ENCODE assay signal across 14 mouse cellular contexts in the genomic region with DNA sequence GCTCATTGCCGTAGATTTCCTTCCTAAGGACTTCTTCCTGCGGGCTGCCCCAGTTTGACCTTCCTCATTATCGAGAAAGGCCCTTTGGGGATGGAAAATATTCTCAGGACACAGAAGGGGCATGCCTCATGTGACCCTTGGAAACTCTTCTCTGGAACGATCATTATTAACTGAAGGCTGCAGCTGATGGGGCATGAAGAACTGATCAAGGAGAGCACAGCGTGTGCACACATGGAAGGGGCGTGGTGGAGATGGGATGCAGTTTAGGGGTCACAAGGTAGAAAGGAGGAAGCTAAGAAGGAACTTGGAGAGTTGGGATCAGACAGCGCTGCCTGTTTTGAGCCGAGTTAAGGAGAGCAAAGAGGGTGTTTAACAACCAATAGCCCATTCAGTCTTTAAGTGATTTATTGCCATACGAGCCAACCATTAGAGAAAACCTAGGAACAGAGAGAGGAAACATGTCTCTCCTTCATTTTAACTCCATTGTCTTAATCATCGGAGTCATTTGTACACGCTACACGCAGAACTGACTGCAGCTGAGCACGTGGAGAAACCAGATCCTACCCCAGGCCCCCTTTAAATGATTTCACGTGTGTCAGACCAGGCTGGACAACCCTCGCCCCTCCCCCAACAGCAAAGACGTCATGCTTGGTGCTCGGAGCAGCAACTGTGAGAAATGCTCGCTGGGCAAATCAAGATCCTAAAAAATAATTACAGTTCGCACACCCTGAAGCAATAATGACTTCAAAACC. TPM values are rescaled to one million over a fixed set of nuclear protein-coding genes. Genes with fewer than 3 reads are reported as not detected.
DNase-seq lines count a peak whose midpoint lies in the region; ATAC-seq and TF ChIP-seq lines count a peak whose summit lies in the region.
"Had no signal": no experiment of that assay in that cellular context is flagged by ENCODE, and none has a peak within 500 bp of the region (broad histone marks: within the 10 kb centered on the region; RNA-seq: fewer than 3 reads in every experiment).

No protein-coding gene starts in this region.

- no peak for ATAC-seq in heart, embryonic 12.5 days (ENCODE audit: insufficient number of reproducible peaks, low FRiP score)
- peak; percentile 69; the same call in 1 of the 2 replicates for ATAC-seq in embryonic facial prominence, embryonic 12.5 days (ENCODE audit: insufficient number of reproducible peaks, insufficient read depth, low FRiP score, low TSS enrichment)
- peak; percentile 75 for ATAC-seq in kidney, embryonic 16.5 days (ENCODE audit: low FRiP score, low TSS enrichment)
- ATAC-seq: CD4-positive, CD25-positive, alpha-beta regulatory T cell, adult 4 months had no signal

- peaks cover 8% of the 10 kb centered on the region; the same call in 1 of the 2 replicates for H3K36me3 ChIP-seq in heart, adult 2 months (ENCODE audit: control insufficient read depth, insufficient read depth, low read length)
- H3K36me3 ChIP-seq in heart, embryonic 12.5 days: no peaks in the 10 kb centered on the region
- H3K36me3 ChIP-seq in embryonic facial prominence, embryonic 12.5 days: 0 out of 2 replicates have a peak, but pooled peaks cover 11% of the 10 kb centered on the region
- H3K36me3 ChIP-seq in kidney, embryonic 16.5 days (ENCODE audit: insufficient read depth, low read length): 0 out of 2 replicates have a peak, but pooled peaks cover 2% of the 10 kb centered on the region
- H3K36me3 ChIP-seq: liver, embryonic 15.5 days had no signal

- peak; percentile 35 to 48 for DNase-seq in heart, adult 2 months
- peak; percentile 59 for DNase-seq in mesoderm, embryonic 11.5 days (ENCODE audit: low read depth, low spot score)
- no peak for DNase-seq in layer of hippocampus, adult 18-20 months (ENCODE audit: low spot score in 2 of 2)
- no peak for DNase-seq in layer of hippocampus, adult 8-10 months (ENCODE audit: low spot score in 2 of 2)
- no peak for DNase-seq in thymus, postnatal 4 days
- DNase-seq: cerebellum, adult 9-10 months; thymus, postnatal 25 days had no signal

- H3K9me3 ChIP-seq in heart, embryonic 12.5 days (replicated peaks): no peaks in the 10 kb centered on the region
- H3K9me3 ChIP-seq in embryonic facial prominence, embryonic 12.5 days: no peaks in the 10 kb centered on the region
- H3K9me3 ChIP-seq in kidney, embryonic 16.5 days (ENCODE audit: low read length): no peaks in the 10 kb centered on the region
- H3K9me3 ChIP-seq: liver, embryonic 15.5 days had no signal

- intact Hi-C loops in heart, adult 2 months (cut with DNase I): loop anchor here (5.0 kb wide), 1 partner anchor 33 kb away; a partner anchor contains a TSS

- H3K79me2 ChIP-seq in heart, adult 2 months (replicated peaks; ENCODE audit: control insufficient read depth, insufficient read depth, low read length): no peaks in the 10 kb centered on the region

- no peak for TF ChIP-seq POLR2A in heart, adult 2 months (IDR thresholded peaks at IDR 0.05; ENCODE audit: insufficient read depth, low read depth, low read length)

- H3K4me3 ChIP-seq in heart, adult 2 months: no peak overlapping the region; the same call in 1 of the 2 replicates
- H3K4me3 ChIP-seq in heart, embryonic 12.5 days: no peak overlapping the region
- no peak overlapping the region for H3K4me3 ChIP-seq in embryonic facial prominence, embryonic 12.5 days
- H3K4me3 ChIP-seq in kidney, embryonic 16.5 days (ENCODE audit: low read length): peak overlapping the region; percentile 19
- H3K4me3 ChIP-seq: liver, embryonic 15.5 days had no signal

- no peaks in the 10 kb centered on the region for H3K27me3 ChIP-seq in heart, adult 2 months (ENCODE audit: control insufficient read depth, insufficient read depth, low read length)
- no peaks in the 10 kb centered on the region for H3K27me3 ChIP-seq in heart, embryonic 12.5 days (replicated peaks)
- no peaks in the 10 kb centered on the region; the same call in 1 of the 2 replicates for H3K27me3 ChIP-seq in embryonic facial prominence, embryonic 12.5 days
- H3K27me3 ChIP-seq in kidney, embryonic 16.5 days (ENCODE audit: insufficient read depth, low read length): no peaks in the 10 kb centered on the region
- H3K27me3 ChIP-seq: liver, embryonic 15.5 days had no signal

- H3K9ac ChIP-seq in heart, adult 2 months (ENCODE audit: low read depth, low read length): peak overlapping the region; percentile 49; the same call in 1 of the 2 replicates
- no peak overlapping the region for H3K9ac ChIP-seq in heart, embryonic 12.5 days
- no peak overlapping the region for H3K9ac ChIP-seq in embryonic facial prominence, embryonic 12.5 days
- no peak overlapping the region; the same call in 1 of the 2 replicates for H3K9ac ChIP-seq in kidney, embryonic 16.5 days (replicated peaks; ENCODE audit: low read length)
- H3K9ac ChIP-seq: liver, embryonic 15.5 days had no signal

- no peak overlapping the region for H3K4me2 ChIP-seq in heart, embryonic 12.5 days
- peak overlapping the region; percentile 26 for H3K4me2 ChIP-seq in embryonic facial prominence, embryonic 12.5 days (replicated peaks)
- H3K4me2 ChIP-seq in kidney, embryonic 16.5 days (replicated peaks; ENCODE audit: low read depth, low read length): peak overlapping the region; percentile 44
- H3K4me2 ChIP-seq: liver, embryonic 15.5 days had no signal

- no peak for TF ChIP-seq CTCF in heart, adult 2 months (IDR thresholded peaks at IDR 0.05)

- peak overlapping the region; percentile 77 for H3K27ac ChIP-seq in heart, adult 2 months
- no peak overlapping the region for H3K27ac ChIP-seq in heart, embryonic 12.5 days (ENCODE audit: poor library complexity, severe bottlenecking)
- peak overlapping the region; percentile 70 for H3K27ac ChIP-seq in embryonic facial prominence, embryonic 12.5 days
- H3K27ac ChIP-seq in kidney, embryonic 16.5 days (ENCODE audit: low read length): peak overlapping the region; percentile 48
- H3K27ac ChIP-seq: liver, embryonic 15.5 days; macrophage had no signal

- WGBS in heart, adult 2 months: 49% methylated on average over 19 of the region's 19 CpGs
- WGBS in heart, embryonic 12.5 days: 71% methylated on average over 19 of the region's 19 CpGs
- 27% methylated on average over 19 of the region's 19 CpGs for WGBS in embryonic facial prominence, embryonic 12.5 days
- WGBS in kidney, embryonic 16.5 days: 10% methylated on average over 19 of the region's 19 CpGs

- peak; percentile 53; the same call in 1 of the 2 replicates for TF ChIP-seq EP300 in heart, adult 2 months (IDR thresholded peaks at IDR 0.05; ENCODE audit: insufficient read depth, low read depth, low read length)

- H3K4me1 ChIP-seq in heart, adult 2 months (ENCODE audit: control insufficient read depth, insufficient read depth, low read length): peaks cover 15% of the 10 kb centered on the region
- peaks cover 8% of the 10 kb centered on the region for H3K4me1 ChIP-seq in heart, embryonic 12.5 days (replicated peaks)
- peaks cover 28% of the 10 kb centered on the region for H3K4me1 ChIP-seq in embryonic facial prominence, embryonic 12.5 days
- peaks cover 15% of the 10 kb centered on the region for H3K4me1 ChIP-seq in kidney, embryonic 16.5 days (ENCODE audit: insufficient read depth, low read length)
- H3K4me1 ChIP-seq: liver, embryonic 15.5 days had no signal

RNA-seq across cellular contexts. Expression of a gene that starts 32.4 kb away (rescaled TPM):
- total RNA-seq in heart, adult 2 months (2021): 1 to 10 TPM; 3.9 to 4.1 TPM
- 4.0 and 4.2 TPM in 2 replicates for polyA plus RNA-seq in heart, adult 2 months (2012; rRNA removed)
- polyA plus RNA-seq in heart, embryonic 12.5 days (2016; fragmentation: Nextera tagmentation; extraction: Ambion mirVana): 8.2 and 8.9 TPM in 2 replicates
- 30.2 and 32.3 TPM in 2 replicates for polyA plus RNA-seq in embryonic facial prominence, embryonic 12.5 days (2016; fragmentation: Nextera tagmentation; extraction: Ambion mirVana)
- polyA plus RNA-seq in kidney, embryonic 16.5 days (2015; fragmentation: Nextera tagmentation; extraction: Ambion mirVana): 15.2 and 15.8 TPM in 2 replicates
- total RNA-seq in layer of hippocampus, adult 18-20 months (2021): 10 to 100 TPM; 12.2 to 13.6 TPM
- 1 to 10 TPM; 9.1 to 10.0 (median 9.8) TPM for total RNA-seq in layer of hippocampus, adult 8-10 months (2022)
- total RNA-seq: hematopoietic stem cell, adult 5-6 weeks had no signal
- polyA plus RNA-seq: CD4-positive, CD25-positive, alpha-beta regulatory T cell, adult 4 months; macrophage had no signal

Comparison
In these comparisons a context has a peak if more than half of its experiments do, and no peak if none do; other contexts are left out.
1. DNase-seq: peak in heart, adult 2 months (2 of 2) and mesoderm, embryonic 11.5 days (single experiment); none in layer of hippocampus, adult 18-20 months (0 of 2), layer of hippocampus, adult 8-10 months (0 of 2) and thymus, postnatal 4 days (single experiment).